Mouse (Mus musculus) hindbrain, embryonic 16.5 days (tissue): ENCODE data around the gene Kars. TPM values are rescaled to one million over a fixed set of nuclear protein-coding genes. Genes with fewer than 3 reads are reported as not detected.

Experiments
- ATAC-seq: fragments of 200-750 bp; cut with Nextera tagmentation; 2 replicates; pipeline ENCODE4 v1.8.0; 2017; ENCODE audit warnings: moderate TSS enrichment, moderate library complexity
- H3K27ac ChIP-seq: fragments of 300-500 bp; sonication (generic); 2 replicates; pipeline ENCODE4 v1.5.1; 2014; ENCODE audit warnings: low read depth, mild to moderate bottlenecking, control low read depth, low read length, moderate library complexity
- H3K27me3 ChIP-seq: fragments of 300-500 bp; sonication (generic); replicated peaks from 2 replicates; pipeline ENCODE4 v1.6.1; 2014; ENCODE audit warnings: low read length; ENCODE audit not compliant: control insufficient read depth, insufficient read depth
- H3K36me3 ChIP-seq: fragments of 300-500 bp; sonication (generic); 2 replicates; pipeline ENCODE4 v1.6.1; 2014; ENCODE audit warnings: mild to moderate bottlenecking, low read length, moderate library complexity, mixed read lengths; ENCODE audit not compliant: control insufficient read depth, insufficient read depth
- H3K4me1 ChIP-seq: fragments of 300-500 bp; sonication (generic); 2 replicates; pipeline ENCODE4 v1.6.1; 2014; ENCODE audit warnings: low read depth, low read length; ENCODE audit not compliant: control insufficient read depth, insufficient read depth
- H3K4me2 ChIP-seq: fragments of 300-500 bp; sonication (generic); 2 replicates; pipeline ENCODE4 v1.6.1; 2014; ENCODE audit warnings: mild to moderate bottlenecking, low read length, control low read depth, moderate library complexity
- H3K4me3 ChIP-seq: fragments of 300-500 bp; sonication (generic); 2 replicates; pipeline ENCODE4 v1.5.1; 2014; ENCODE audit warnings: mild to moderate bottlenecking, low read length, control low read depth, moderate library complexity
- H3K9ac ChIP-seq: fragments of 300-500 bp; sonication (generic); 2 replicates; pipeline ENCODE4 v1.6.1; 2014; ENCODE audit warnings: low read depth, mild to moderate bottlenecking, control low read depth, low read length, moderate library complexity
- H3K9me3 ChIP-seq: fragments of 300-500 bp; sonication (generic); 2 replicates; pipeline ENCODE4 v1.6.1; 2014; ENCODE audit warnings: mild to moderate bottlenecking, low read length, moderate library complexity; ENCODE audit not compliant: control insufficient read depth
- WGBS: fragments of 180-500 bp; shearing (Covaris S2); extraction: QIAGEN DNeasy Blood & Tissue Kit; methylation state at CpG from one replicate; pipeline ENCODE4 v1.1.7; 2014; 5-methylcytosine and 5-hydroxymethylcytosine counted together
- polyA plus RNA-seq: library from polyadenylated mRNA; unstranded; fragments of >200 nt; fragmentation: Nextera tagmentation; extraction: Ambion mirVana; gene quantifications from 2 replicates; pipeline ENCODE4 v1.2.1, GENCODE M21; 2015

The Kars gene
- polyA plus RNA-seq, 1 experiment from 2014 or later, result 173 TPM

- Histone ChIP-seq H3K9me3 (no peaks in the 10 kb centered on the region), H3K4me3 (no peak overlapping the region), H3K4me1 (no peaks in the 10 kb centered on the region), H3K9ac (no peak overlapping the region), H3K27ac (no peak overlapping the region), H3K27me3 (no peaks in the 10 kb centered on the region), H3K36me3 (peaks cover 8% of the 10 kb centered on the region; the same call in 1 of the 2 replicates), H3K4me2 (no peak overlapping the region)
- 40% methylated on average over 5 of the region's 5 CpGs for WGBS
- ATAC-seq, result no peak
Observed at GRCm38 (mm10) chr8:111968991-111969390, 42.1 kb downstream of the Kars start.

DNA sequence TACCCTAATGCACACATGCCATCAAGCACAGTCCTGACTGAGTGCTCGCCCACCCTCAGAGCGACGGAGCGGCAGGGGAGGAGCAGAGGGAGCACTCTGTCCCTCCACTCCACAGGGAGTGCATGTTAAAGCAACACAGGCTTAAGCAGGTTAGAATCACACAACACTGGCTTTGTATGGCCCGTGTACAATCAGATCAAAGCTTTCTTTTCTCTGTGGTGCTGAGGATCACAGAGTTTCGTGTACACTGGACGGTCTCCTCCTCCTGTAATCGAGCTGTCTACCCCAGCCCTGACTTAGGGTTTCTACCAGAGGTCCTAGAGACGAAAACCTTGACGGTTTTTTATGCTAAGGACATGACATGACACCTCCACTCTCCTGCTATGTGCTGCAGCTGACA, 42.6 kb downstream of the Kars start:
- Histone ChIP-seq H3K27ac (no peak overlapping the region), H3K9me3 (no peaks in the 10 kb centered on the region), H3K36me3 (peaks cover 7% of the 10 kb centered on the region; the same call in 1 of the 2 replicates), H3K4me1 (no peaks in the 10 kb centered on the region), H3K4me2 (no peak overlapping the region), H3K27me3 (no peaks in the 10 kb centered on the region), H3K4me3 (no peak overlapping the region), H3K9ac (no peak overlapping the region)
- WGBS, result 84% methylated on average over 10 of the region's 10 CpGs
- no peak for ATAC-seq

DNA sequence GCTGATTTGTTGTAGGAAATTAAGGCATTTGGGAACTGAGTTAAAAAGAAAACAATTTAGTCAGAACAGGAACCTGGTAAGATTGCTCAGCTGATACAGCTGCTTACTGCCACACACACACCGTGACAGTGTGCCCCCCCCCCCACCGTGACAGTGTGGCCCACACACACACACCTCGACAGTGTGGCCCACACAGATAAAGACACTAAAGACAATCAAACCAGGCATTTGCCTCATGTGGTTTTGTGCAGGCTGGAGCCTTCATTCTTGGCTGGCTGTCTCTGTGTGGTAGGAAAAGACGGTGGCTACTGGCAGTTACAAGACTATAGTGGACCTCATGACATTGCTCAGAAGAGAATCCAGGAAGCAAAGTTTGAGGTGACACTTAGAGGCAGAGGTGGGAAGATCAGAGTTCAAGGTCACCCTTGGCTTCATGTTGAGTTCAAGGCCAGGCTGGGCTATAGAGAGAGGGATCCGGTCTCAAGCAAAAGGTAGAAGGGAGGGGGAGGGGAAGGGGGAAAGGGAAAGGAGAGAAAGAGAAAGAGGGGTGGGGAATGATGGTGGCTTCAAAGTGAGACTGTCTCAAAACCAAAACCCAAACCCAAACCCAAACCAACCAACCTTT, 43.8 kb downstream of the Kars start:
- Histone ChIP-seq H3K4me2 (no peak overlapping the region), H3K9me3 (no peaks in the 10 kb centered on the region), H3K4me1 (no peaks in the 10 kb centered on the region), H3K4me3 (no peak overlapping the region), H3K27ac (no peak overlapping the region), H3K9ac (no peak overlapping the region), H3K36me3 (peaks cover 6% of the 10 kb centered on the region; the same call in 1 of the 2 replicates), H3K27me3 (no peaks in the 10 kb centered on the region)
- ATAC-seq, result no peak
- 88% methylated on average over 5 of the region's 5 CpGs for WGBS

DNA sequence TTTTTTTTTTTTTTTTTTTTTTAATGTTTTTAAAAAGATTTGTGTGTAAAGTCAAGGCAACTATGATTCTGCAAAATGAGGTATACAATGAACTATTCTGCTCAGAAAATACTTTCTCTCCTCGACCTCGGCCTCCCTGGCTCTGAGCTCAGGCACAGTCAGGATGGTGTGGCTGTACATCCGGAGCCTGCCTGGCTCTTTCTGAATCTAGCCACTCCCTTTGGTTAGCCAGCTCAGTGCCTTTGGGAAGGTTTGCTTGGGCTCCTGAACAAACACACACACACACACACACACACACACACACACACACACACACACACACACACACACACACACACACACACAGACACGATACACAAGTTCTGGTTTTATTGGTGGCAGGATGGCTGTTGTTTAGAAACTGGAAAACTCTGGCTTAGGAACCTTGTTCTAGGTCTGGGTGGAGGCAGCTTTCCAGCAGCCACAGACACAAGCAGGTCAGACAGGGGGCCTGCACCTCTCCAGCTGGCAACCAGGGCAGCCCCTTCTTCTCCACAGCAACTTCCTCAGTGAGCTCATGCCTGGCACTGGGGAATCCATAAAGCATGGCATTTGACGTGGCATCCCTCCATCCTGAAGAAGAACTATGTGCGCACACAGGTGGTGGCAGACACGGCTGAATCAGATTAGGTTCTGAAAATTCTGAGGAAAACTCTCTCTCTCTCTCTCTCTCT, 46.1 kb downstream of the Kars start:
- Histone ChIP-seq H3K9me3 (no peaks in the 10 kb centered on the region), H3K27me3 (no peaks in the 10 kb centered on the region), H3K9ac (no peak overlapping the region), H3K36me3 (0 out of 2 replicates have a peak, but pooled peaks cover 3% of the 10 kb centered on the region), H3K27ac (no peak overlapping the region), H3K4me3 (no peak overlapping the region), H3K4me1 (no peaks in the 10 kb centered on the region), H3K4me2 (no peak overlapping the region)
- WGBS, result 77% methylated on average over 7 of the region's 7 CpGs
- ATAC-seq, result no peak

DNA sequence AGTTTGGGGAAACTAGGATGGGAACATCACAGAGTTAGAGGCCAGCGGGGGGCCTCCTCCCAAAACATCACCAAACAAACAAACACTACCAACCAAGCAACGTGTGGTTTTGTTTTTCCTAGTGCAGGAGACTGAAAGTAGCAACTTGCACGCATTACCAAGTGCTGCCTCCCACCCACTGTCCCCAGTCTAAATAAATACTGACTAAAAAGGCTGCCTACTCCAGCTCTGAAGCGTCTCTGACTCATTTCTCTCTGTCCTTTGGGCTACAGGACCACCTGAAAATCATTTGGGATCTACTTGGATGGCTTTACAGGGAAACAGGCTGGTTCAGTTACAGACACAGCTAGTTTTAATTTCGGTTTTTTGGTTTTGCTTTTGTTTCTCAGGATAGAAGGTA, 46.8 kb downstream of the Kars start:
- H3K4me3 ChIP-seq, result no peak overlapping the region
- H3K27ac ChIP-seq, result no peak overlapping the region
- no peak overlapping the region for H3K4me2 ChIP-seq
- H3K27me3 ChIP-seq, result no peaks in the 10 kb centered on the region
- H3K4me1 ChIP-seq, result no peaks in the 10 kb centered on the region
- H3K36me3 ChIP-seq, result 0 out of 2 replicates have a peak, but pooled peaks cover 3% of the 10 kb centered on the region
- H3K9ac ChIP-seq, result no peak overlapping the region
- ATAC-seq, result no peak
- 60% methylated on average over 5 of the region's 5 CpGs for WGBS
- H3K9me3 ChIP-seq, result no peaks in the 10 kb centered on the region

DNA sequence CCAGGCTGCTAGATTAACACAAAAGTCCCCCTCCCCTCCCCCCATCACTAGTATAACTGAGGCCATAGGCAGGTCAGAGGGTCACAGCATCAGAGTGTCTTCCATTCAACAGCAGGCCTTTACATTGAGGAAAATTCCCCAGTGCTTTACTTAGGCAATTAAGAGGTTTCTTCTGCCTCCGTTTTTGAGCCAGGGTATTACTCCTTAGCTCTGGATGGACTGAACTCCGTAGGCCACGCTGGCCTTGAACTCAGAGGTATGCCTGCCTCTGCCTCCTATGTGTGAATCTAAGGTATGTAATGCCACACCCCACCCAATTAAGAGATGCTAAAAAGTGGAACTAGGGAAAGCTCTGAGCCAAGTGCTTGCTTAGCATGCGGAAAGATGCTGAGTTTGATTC, 47.6 kb downstream of the Kars start:
- no peak overlapping the region for H3K9ac ChIP-seq
- no peaks in the 10 kb centered on the region for H3K9me3 ChIP-seq
- WGBS, result 80% methylated on average over 4 of the region's 4 CpGs
- no peaks in the 10 kb centered on the region for H3K4me1 ChIP-seq
- H3K27ac ChIP-seq, result no peak overlapping the region
- H3K4me3 ChIP-seq, result no peak overlapping the region
- H3K4me2 ChIP-seq, result no peak overlapping the region
- no peaks in the 10 kb centered on the region for H3K27me3 ChIP-seq
- no peak for ATAC-seq
- H3K36me3 ChIP-seq, result 0 out of 2 replicates have a peak, but pooled peaks cover 3% of the 10 kb centered on the region

DNA sequence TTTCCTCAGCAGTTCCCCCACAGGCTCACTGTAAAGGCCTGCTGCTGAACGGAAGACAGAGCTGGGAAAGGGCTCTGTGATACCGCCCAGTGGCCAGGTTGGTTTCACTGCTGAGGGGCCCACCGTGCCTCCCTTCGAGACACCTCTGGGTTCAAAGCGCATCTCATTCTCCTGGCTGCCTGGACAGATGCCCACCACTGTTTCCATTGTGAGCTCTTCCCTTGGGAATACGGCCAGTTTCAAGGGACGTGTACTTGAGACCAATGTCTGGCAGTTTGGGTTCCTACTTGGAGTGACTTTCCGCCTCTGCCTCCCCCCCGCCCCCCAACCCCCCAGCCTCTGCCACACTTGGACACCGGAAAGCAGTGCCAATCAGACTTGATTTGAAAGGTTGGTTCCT, 48.0 kb downstream of the Kars start:
- Histone ChIP-seq H3K4me1 (no peaks in the 10 kb centered on the region), H3K4me3 (no peak overlapping the region), H3K4me2 (no peak overlapping the region), H3K9ac (no peak overlapping the region), H3K27ac (no peak overlapping the region), H3K36me3 (no peaks in the 10 kb centered on the region), H3K9me3 (no peaks in the 10 kb centered on the region), H3K27me3 (no peaks in the 10 kb centered on the region)
- WGBS, result 57% methylated on average over 10 of the region's 10 CpGs
- no peak for ATAC-seq

- Histone ChIP-seq H3K27ac (no peak overlapping the region), H3K36me3 (no peaks in the 10 kb centered on the region), H3K4me1 (no peaks in the 10 kb centered on the region), H3K4me3 (no peak overlapping the region), H3K9me3 (no peaks in the 10 kb centered on the region), H3K9ac (no peak overlapping the region), H3K4me2 (no peak overlapping the region), H3K27me3 (no peaks in the 10 kb centered on the region)
- WGBS, result 81% methylated on average over 1 of the region's 1 CpGs
- no peak for ATAC-seq
Observed at GRCm38 (mm10) chr8:111962589-111962988, 48.5 kb downstream of the Kars start.

DNA sequence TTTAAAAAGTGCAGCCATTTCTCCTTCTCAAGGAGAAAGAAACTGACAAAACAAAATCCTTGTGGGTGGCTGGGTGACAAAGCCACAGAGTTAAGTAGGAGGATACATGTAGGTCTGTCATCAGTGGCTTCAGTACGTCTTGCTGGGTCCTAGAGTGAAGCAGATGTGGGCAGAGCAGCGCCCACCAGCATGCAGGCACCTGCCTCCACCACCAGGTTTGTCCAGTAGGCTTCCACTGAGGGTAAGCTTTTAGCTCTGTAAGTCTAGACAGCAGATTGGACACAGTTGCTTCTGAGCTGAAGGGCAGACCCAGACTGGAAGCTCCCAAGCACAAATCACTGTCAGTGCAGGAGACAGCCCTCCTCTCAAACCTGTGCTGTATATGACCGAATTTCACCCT, 49.8 kb downstream of the Kars start:
- no peak overlapping the region for H3K4me3 ChIP-seq
- no peak for ATAC-seq

More for the DNA sequence above, 49.8 kb downstream of the Kars start:
- Histone ChIP-seq H3K36me3 (peaks cover 8% of the 10 kb centered on the region), H3K27ac (no peak overlapping the region), H3K4me1 (no peaks in the 10 kb centered on the region), H3K9me3 (no peaks in the 10 kb centered on the region), H3K9ac (no peak overlapping the region), H3K4me2 (no peak overlapping the region), H3K27me3 (no peaks in the 10 kb centered on the region)
- WGBS, result 70% methylated on average over 3 of the region's 3 CpGs
